Mouse (Mus musculus) c-Kit-positive CD71-positive TER-119-positive erythroid progenitor cells, embryonic 14.5 days (primary cell): ENCODE measurements around the gene Gm49630.
"Not testable (repeated sequence)": the region's sequence is repeated elsewhere in the genome, so short reads cannot be mapped to it uniquely, and the experiment has no call there.

ENCODE experiments used
- DNase-seq: peaks from one replicate; pipeline ENCODE4 v3.0.0-alpha.2; 2013; ENCODE audit warnings: low spot score

The Gm49630 gene

GRCm38 (mm10) chr17:7366676-7367374, 5.0 kb downstream of the Gm49630 start:
- not testable (repeated sequence) for DNase-seq

DNA sequence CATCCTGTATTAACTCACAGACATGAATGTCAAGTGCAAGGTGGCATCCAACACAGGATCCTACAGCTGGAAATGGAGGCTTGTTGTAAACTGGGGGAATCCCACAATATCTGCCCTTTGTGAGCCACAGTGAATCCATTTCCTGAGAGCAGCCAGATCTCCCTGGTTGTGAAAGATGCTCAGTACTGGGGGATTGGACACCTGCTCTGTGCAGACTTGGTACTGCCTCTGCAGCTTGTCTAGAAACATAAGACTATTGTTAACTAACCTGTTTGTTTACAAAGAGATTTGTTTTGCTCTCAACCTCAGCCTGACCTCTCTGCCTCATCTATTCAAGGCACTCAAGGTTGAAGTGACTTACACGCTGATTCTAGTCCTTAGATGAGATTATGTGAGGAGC, 5.5 kb downstream of the Gm49630 start:
- DNase-seq, result not testable (repeated sequence)

DNA sequence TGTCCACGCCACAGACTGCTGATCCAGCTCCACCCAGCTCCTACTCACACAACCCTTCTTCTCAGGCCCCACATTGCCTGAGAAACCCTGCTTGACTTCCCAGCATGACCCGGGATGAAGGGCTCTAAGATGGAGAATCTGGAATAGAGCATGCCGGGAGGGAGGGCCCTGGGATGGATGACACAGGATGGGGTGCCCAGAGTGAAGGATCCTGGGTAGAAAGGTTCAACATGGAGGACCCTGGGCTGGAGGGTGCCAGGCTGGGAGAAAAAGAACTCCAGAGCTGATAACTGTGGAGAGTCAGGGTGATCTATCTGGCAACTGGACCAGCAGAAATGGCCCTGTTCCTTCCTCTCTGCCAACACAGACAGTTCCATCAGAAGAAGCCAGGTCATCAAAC, 6.2 kb downstream of the Gm49630 start:
- DNase-seq, result not testable (repeated sequence)

GRCm38 (mm10) chr17:7360749-7361465, 10.9 kb downstream of the Gm49630 start:
- DNase-seq, result not testable (repeated sequence)

DNA sequence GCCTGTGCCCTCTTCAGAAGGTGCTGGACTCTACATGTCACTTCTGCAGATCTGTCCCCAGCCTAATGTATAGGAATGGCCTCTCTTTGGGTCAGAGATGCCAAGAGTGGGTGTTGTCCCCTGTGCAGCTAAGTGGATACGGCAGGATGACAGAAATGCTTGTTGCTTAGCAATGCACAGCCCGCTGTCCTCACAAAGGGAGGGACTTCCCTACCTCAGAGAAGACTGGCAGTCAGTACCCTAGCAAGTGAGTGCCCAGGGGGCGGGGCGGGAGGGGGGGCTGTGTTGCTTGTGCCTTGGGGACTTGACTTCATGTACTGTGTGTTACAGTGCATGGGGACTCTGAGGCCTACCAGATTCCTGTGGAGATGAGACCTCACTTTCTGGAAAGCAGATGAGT, 12.0 kb downstream of the Gm49630 start:
- DNase-seq, result not testable (repeated sequence)

- not testable (repeated sequence) for DNase-seq
Measured at GRCm38 (mm10) chr17:7352596-7352995, 19.2 kb downstream of the Gm49630 start, which contains the start of gene Ttll2. Gene Ttll2 (minus strand): TSS chr17:7352696.

DNA sequence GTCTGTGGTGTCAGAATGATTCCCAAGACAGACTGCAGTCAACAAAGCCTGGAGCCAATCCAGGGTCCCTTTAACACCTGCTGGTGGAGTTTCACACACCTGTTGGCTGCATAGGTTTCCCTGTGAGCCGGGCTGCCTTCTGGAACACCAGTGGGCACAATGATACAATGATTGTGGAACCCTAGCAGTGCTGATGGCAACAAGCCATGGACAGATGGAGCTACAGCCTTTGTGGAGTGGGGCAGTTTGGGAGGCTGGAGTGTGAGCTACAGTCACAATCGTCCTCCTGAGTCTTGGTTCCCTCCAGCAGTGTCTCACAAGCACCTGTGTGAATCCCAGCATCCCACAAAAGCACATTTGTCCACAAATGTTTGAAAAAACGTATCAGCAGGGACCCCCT, 23.0 kb downstream of the Gm49630 start:
- not testable (repeated sequence) for DNase-seq

DNA sequence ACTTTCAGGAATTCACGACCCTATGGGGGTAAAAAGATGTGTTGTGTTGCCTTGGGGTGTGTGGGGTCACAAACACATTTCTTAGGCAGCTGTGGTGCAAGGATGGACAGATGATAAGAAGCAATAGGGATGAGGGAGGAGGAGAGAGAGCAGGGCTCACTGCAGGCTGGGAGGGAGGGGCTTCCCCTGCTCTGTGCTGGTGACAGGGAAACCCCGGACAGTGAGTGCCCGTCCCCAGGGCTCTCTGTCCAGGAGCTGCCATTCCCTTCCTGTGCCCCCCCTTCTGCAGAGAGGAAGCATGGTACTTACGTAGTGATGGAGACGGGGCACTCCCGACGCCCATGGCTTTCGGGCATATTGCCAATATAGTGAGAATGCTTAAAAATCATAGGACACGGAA, 34.4 kb downstream of the Gm49630 start:
- DNase-seq, result not testable (repeated sequence)

- DNase-seq, result not testable (repeated sequence)
Measured at GRCm38 (mm10) chr17:7332745-7333144, 39.0 kb downstream of the Gm49630 start.

- not testable (repeated sequence) for DNase-seq
Measured at GRCm38 (mm10) chr17:7326415-7326814, 45.4 kb downstream of the Gm49630 start.

DNA sequence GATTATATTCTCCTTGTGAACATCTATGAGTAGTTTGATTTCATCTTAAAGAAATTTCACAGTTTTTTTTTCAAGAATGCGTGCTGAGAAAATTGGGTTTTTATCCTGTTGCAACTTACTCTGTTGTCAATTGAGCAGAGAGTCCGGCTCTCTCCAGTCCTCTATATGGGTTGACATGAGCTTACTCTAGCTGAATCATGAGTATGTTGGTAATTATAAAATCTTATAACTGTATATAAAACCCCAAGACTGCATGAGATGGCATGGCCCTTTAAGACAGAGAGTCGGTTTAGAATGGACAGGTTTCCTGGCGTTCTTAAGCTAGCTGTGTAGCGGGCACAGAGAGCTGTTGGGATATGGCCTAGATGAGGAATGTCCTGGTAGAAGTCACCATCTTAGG, 47.4 kb downstream of the Gm49630 start, which contains the start of gene Tcp10a:
TSS of gene Tcp10a (plus strand) at position 301 of the 400 bp plus-strand sequence.
- not testable (repeated sequence) for DNase-seq

GRCm38 (mm10) chr17:7319789-7320188, 52.0 kb downstream of the Gm49630 start:
- not testable (repeated sequence) for DNase-seq

GRCm38 (mm10) chr17:7315693-7316382, 55.9 kb downstream of the Gm49630 start:
- DNase-seq, result not testable (repeated sequence)

- DNase-seq, result not testable (repeated sequence)
Measured at GRCm38 (mm10) chr17:7306278-7307196, 65.2 kb downstream of the Gm49630 start.
